Mouse (Mus musculus) regulatory T cell (primary cell): ENCODE data around the gene Spg7.
"Not testable (repeated sequence)": the region's sequence is repeated elsewhere in the genome, so short reads cannot be mapped to it uniquely, and the experiment has no call there.

Experiments
- in situ Hi-C: fragments of 300-600 bp; cut with MboI, MseI; formaldehyde crosslinking; loops from one replicate; pipeline ENCODE4 v1.15.1; 2025; ENCODE audit warnings: high pct_unique_total_duplicates

The Spg7 gene

DNA sequence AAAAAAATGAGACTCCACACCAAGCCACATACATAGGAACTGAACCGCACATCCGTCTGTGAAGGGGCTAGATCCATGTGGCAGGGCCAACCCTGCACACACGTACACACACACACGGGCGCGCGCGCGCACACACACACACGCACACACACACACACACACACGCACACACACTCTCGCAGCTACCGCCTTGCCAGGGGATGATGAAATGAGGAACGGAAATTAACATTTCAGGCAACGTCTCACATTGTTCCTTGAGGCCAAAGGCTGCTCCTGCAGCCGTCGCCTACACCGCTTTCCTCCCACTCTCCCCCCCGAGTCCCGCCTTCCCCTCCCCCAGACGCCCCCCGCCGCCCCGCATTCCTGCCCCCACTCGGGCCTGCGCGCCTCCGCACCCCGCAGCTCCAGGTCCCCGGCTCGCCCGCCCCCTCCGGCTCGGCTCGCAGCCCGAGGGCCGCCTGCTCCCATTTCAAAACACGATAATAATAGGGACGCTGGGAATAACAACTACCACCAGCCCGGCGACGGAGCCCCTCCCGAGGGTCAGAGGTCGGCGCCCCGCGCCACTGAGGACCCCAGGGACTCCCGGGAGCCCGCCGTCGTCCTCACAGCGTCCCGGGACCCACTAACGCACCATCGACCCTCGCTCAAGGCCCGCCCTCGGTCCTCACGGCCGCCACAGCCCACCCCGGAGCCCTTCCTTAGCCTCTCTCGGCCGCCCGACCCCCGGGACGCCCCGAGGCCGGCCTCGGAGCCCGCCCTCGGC, 21.6 kb upstream of the Spg7 start:
- in situ Hi-C loops: no loop called here

DNA sequence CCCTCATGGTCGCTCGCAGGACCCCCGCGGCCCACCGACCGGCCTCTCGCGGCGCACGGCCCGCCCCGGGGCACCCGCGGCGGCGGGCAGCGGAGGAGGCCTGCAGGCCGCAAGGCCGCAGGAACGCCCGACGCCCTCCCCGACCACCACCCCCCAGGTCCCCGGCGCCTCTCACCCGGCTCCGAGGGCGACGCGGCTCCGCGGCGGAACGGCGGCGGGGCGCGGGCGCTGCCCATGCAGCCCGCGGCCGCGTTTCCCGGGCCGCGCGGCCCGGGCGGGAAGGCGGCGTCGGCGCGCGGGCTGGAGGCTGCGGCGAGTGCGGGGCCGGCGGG, 21.0 kb upstream of the Spg7 start:
- in situ Hi-C loops: no loop called here

GRCm38 (mm10) chr8:123042158-123042973, 20.4 kb upstream of the Spg7 start, which contains the start of gene Ankrd11:
Gene Ankrd11 (minus strand): TSS chr8:123042277.
- in situ Hi-C loops: no loop called here

DNA sequence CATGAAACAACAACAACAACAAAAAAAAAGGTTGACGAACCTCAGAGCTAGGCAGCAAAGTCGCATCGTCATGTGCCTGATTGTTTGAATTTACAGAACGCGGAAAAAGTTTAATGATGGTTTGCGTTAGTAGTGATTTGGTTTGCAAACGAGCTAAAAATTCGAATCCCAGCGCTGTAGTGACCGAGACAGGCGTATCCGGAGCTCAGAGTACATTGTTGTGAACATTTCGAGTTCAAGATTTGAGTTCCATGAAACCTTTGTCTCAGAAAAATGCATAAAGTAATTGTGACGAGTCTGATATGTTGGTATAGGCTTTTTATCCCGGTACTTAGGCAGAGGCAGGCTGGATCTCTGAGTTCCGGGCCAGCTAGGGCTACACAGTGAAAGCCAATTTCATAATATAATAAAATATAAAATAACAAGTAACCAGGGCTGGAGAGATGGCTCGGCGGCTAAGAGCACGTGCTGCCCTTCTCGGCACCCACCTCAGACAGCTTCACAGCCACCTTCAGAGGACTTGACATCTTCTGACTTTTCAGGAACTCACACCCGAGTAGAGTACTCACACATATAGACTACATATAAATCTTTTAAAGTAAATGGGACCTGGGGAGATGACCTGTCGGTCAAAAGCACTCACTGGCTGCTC, 19.6 kb upstream of the Spg7 start:
- in situ Hi-C loops: no loop called here

DNA sequence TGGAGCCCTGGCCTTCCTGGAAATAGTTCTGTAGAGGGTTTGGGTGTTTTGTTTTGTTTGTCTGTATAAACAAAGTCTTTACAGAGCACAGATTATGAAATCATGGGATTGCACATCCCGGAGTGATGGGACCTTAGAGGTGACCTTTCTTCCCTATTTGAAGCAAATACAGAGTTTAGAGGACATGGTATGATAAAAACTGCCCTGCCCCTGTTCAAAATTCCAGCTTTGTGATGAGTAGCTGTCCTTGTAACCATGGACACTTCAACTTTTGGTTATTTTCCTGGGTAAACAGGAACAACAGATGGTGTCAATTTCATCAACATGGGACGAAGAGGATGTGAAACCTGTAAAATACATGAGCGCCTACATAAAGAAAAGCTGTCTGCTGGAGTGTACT, 18.8 kb upstream of the Spg7 start:
- in situ Hi-C loops: no loop called here

DNA sequence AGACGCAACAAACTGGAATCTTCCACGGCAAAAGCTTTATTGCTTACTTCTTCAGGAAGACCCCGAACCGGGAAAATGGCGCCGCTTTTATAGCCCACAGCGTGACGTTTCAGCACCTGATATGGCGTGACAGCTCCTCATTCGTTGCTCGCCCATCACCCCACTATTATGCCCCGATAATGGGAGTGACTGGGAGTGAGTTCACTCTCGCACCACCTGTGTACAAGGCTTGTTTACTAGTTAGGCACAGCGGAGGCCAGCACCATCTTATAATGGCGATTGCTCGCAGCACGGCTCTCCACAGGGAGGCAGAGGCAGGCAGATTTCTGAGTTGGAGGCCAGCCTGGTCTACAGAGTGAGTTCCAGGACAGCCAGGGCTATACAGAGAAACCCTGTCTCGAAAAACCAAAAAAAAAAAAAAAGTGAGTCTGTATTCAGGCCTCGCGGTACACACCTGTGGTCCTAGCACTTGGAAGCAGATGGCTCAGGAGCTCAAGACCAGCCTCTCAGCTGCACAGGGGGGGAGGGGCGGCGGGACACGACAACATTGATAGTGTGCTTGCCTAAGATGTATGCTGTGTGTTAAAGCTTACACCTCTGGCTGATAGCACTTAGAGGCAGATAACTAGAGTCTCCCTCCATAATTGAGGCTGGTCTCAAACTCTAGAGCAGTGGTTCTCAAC, 17.9 kb upstream of the Spg7 start:
- in situ Hi-C loops: not testable (repeated sequence)

DNA sequence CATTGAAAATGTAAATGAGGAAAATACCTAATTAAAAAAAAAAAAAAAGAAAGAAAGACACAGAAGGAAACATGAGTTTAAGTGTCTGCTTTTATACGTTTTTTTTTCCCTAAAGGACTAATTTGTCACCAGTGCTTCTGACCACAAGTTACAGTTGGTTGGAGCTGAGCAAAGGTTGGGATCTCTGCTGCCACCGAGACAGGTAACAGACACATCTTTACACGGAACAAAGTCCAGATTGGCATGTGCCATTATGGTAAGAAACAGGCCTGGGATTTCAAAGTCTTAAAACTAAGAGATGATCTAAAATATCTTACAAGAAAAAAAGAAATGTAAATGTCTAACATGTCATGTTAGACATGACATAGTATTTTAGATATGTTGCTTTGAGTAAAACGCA, 16.0 kb upstream of the Spg7 start:
- in situ Hi-C loops: no loop called here

GRCm38 (mm10) chr8:123047827-123048226, 14.9 kb upstream of the Spg7 start:
- in situ Hi-C loops: no loop called here

DNA sequence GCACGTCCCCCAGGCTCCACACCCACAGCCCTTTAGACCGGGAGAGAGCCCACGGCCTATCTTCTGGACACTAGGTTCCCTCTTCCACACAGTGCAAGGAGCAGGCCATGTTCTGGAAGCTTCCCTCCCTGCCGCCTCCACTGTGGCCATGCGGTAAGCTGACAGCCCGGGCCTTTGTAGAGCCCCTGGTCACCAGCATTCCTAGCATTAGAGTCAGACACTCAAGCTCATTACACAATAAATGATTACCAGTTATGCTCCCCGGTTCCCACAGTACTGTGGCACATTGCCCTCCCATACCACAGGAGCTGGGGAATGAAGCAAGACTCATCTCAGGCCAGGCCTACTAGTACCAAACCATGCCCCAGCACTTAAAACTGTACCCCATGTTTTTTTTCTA, 14.3 kb upstream of the Spg7 start:
- in situ Hi-C loops: no loop called here

- in situ Hi-C loops: no loop called here
Observed at GRCm38 (mm10) chr8:123051458-123051857, 11.3 kb upstream of the Spg7 start.

DNA sequence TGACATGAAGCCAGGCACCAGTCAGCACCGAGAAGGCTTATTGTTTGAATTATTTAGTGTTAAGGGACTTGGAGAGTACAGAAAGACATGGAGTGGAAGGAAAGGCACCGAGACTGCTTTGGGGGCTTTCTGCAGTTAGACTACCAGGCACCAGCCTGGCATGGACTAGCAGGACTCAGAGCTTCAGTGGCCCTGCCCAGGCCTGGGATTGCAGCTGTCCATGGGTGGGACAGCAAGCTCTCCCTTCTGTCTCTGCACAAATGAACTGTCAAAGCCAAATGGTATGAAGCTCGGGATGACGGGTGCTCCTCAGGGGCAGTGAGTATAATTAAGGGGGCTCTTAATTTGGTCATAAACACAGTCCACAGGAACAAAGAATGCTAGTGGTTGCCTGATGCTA, 1.3 kb downstream of the Spg7 start:
- in situ Hi-C loops: no loop called here

DNA sequence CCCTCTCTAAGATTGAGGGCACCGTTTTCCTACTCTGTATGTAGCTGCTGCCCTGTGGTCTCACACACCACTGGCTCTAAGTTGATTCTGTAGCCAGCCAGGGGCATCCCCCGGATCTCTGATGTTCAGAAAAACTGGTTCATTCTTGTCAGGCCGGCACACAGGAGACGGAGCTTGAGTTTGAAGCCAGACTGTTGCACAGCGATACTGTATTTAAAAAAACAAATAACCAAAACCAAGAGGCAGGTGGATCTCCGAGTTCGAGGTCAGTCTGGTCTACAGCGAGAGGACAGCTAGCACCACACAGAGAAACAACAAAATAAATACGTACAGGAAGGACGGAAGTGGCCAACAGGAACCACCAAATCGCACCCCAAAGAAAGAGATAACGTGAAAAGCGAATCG, 2.1 kb downstream of the Spg7 start:
- in situ Hi-C loops: no loop called here

- in situ Hi-C loops: no loop called here
Observed at GRCm38 (mm10) chr8:123065214-123066100, 2.7 kb downstream of the Spg7 start.

GRCm38 (mm10) chr8:123066101-123066683, 3.5 kb downstream of the Spg7 start:
- in situ Hi-C loops: no loop called here

- in situ Hi-C loops: no loop called here
Observed at GRCm38 (mm10) chr8:123071176-123071575, 8.4 kb downstream of the Spg7 start.

DNA sequence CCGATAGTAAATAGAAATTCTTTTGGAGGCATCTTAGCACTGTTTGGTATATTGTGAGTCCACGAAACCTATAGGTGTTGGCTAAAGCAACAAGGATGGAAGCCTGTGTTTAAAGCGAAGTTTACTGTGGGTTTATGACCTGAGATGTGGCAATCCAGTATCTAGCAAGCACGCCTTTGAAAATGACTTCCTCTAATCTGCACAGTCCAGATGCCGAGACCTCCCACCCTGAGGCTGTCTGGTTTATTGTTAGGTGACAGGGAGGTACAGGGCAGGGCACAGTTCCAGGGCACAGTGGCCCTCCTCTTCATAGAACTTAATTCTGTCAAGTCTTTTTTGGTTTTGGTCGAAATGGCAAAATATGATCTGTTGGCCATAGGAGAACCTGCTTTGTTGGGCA, 14.5 kb downstream of the Spg7 start:
- in situ Hi-C loops: no loop called here

- in situ Hi-C loops: no loop called here
Observed at GRCm38 (mm10) chr8:123082993-123083392, 20.3 kb downstream of the Spg7 start.

GRCm38 (mm10) chr8:123083610-123084009, 20.9 kb downstream of the Spg7 start:
- in situ Hi-C loops: no loop called here

DNA sequence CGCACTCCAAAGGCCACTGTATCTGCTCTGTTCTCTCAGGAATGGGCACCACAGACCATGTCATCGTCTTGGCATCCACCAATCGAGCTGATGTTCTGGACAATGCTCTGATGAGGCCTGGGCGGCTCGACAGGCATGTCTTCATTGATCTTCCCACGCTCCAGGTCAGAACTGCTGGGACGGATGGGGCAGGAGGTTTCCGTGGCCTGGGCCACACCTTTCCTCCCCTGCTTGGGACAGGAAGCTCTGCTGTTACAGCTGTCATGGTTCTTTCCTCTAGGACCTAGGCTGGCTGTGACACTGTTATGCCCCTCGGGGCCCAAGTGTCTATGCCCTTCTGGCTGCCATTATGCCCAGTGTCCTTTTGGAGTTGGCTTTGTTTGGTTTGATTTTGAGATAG, 24.5 kb downstream of the Spg7 start:
- in situ Hi-C loops: no loop called here

DNA sequence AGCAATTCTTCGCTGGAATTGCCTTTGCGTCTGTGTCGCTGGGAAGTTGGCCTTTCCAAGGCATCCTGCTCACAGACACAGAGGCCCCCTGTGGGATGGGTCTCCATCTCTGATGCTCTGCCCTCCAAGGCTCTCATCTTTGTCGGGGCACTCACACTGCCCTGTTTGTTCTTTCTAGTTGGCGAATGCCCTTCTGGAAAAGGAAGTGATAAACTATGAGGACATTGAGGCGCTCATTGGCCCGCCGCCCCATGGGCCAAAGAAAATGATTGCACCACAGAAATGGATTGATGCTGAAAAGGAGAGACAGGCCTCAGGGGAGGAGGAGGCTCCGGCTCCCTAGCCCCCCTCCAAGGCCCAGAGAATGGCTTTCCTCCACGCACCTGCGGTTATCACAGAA, 34.5 kb downstream of the Spg7 start:
- in situ Hi-C loops: loop anchor here (5.0 kb wide), 1 partner anchor 40 kb away; no protein-coding TSS in a partner anchor
